Mouse (Mus musculus) MEL (cell line): ENCODE data around the gene Fgfbp3. TPM values are rescaled to one million over a fixed set of nuclear protein-coding genes. Genes with fewer than 3 reads are reported as not detected.

Experiments used
- DNase-seq: peaks from one replicate; pipeline ENCODE4 v3.0.0; 2011; ENCODE audit warnings: low read depth, low spot score
- H3K27ac ChIP-seq: 2 replicates; pipeline ENCODE4 v1.5.1; 2012; ENCODE audit warnings: low read depth, mild to moderate bottlenecking, control low read depth, low read length, moderate library complexity; ENCODE audit not compliant: control insufficient read depth
- H3K27me3 ChIP-seq, 2 experiments: fragments of 150-350 bp in 1 of 2; sonication (generic) in 1 of 2; 2 replicates each; pipeline ENCODE4 v1.6.1; 2012; ENCODE audit warnings: low read length in 2 of 2, mild to moderate bottlenecking in 2 of 2, improper control_type of control experiment in 1 of 2, moderate library complexity in 1 of 2; ENCODE audit not compliant: insufficient read depth in 2 of 2, control insufficient read depth in 1 of 2
- H3K36me3 ChIP-seq, 2 experiments: 2 replicates each; pipeline ENCODE4 v1.6.1; 2012 to 2014; ENCODE audit warnings: low read length in 2 of 2, improper control_type of control experiment in 1 of 2, inconsistent platforms in 1 of 2, mild to moderate bottlenecking in 1 of 2; ENCODE audit not compliant: insufficient read depth in 2 of 2, control insufficient read depth in 1 of 2
- H3K4me1 ChIP-seq, 2 experiments: fragments of 150-350 bp in 1 of 2; sonication (generic) in 1 of 2; 2 replicates each; pipeline ENCODE4 v1.6.1; 2012; ENCODE audit warnings: low read length in 2 of 2, improper control_type of control experiment in 1 of 2, mild to moderate bottlenecking in 1 of 2; ENCODE audit not compliant: insufficient read depth in 2 of 2, control insufficient read depth in 1 of 2
- H3K4me3 ChIP-seq, 2 experiments: fragments of 150-350 bp in 1 of 2; sonication (generic) in 1 of 2; 2 replicates each; pipeline ENCODE4 v1.5.1; 2012; ENCODE audit warnings: low read depth in 2 of 2, low read length in 2 of 2, mild to moderate bottlenecking in 2 of 2, moderate library complexity in 2 of 2, control low read depth in 1 of 2, improper control_type of control experiment in 1 of 2; ENCODE audit not compliant: control insufficient read depth in 1 of 2, insufficient read depth in 1 of 2
- H3K79me2 ChIP-seq: 2 replicates; pipeline ENCODE4 v1.6.1; 2012; ENCODE audit warnings: mild to moderate bottlenecking, low read length, moderate library complexity; ENCODE audit not compliant: control insufficient read depth, poor library complexity, insufficient read depth
- H3K9ac ChIP-seq: 2 replicates; pipeline ENCODE4 v1.6.1; 2012; ENCODE audit warnings: low read depth, mild to moderate bottlenecking, control low read depth, low read length, moderate library complexity; ENCODE audit not compliant: control insufficient read depth, poor library complexity, severe bottlenecking
- H3K9me3 ChIP-seq: fragments of 150-350 bp; sonication (generic); replicated peaks from 2 replicates; pipeline ENCODE4 v1.6.1; 2012; ENCODE audit warnings: mild to moderate bottlenecking, low read length, improper control_type of control experiment, moderate library complexity; ENCODE audit not compliant: insufficient read depth
- CTCF ChIP-seq, 3 experiments: IDR thresholded peaks in 2 of 3; conservative IDR thresholded peaks in 1 of 3; 2 replicates each; pipeline ENCODE4 v1.5.1; 2011 to 2012; ENCODE audit warnings: low read length in 3 of 3, low read depth in 2 of 3, mild to moderate bottlenecking in 2 of 3, improper control_type of control experiment in 1 of 3, inconsistent platforms in 1 of 3, mixed read lengths in 1 of 3, moderate library complexity in 1 of 3; ENCODE audit not compliant: control insufficient read depth in 1 of 3, insufficient read depth in 1 of 3, poor library complexity in 1 of 3, severe bottlenecking in 1 of 3
- E2F4 ChIP-seq: IDR thresholded peaks from 2 replicates; pipeline ENCODE4 v1.6.1; 2011; ENCODE audit warnings: low read depth, low read length, improper control_type of control experiment, borderline replicate concordance
- ELF1 ChIP-seq: IDR thresholded peaks from 2 replicates; pipeline ENCODE4 v1.6.1; 2014; ENCODE audit warnings: low read depth, mild to moderate bottlenecking, inconsistent platforms, low read length, improper control_type of control experiment, moderate library complexity
- GABPA ChIP-seq: IDR thresholded peaks from 2 replicates; pipeline ENCODE4 v1.6.1; 2012; ENCODE audit warnings: low read depth, mild to moderate bottlenecking, inconsistent platforms, low read length, improper control_type of control experiment, moderate library complexity
- GATA1 ChIP-seq: IDR thresholded peaks from 2 replicates; pipeline ENCODE4 v1.6.1; 2011; ENCODE audit warnings: low read depth, low read length, improper control_type of control experiment
- JUND ChIP-seq: IDR thresholded peaks from 2 replicates; pipeline ENCODE4 v1.6.1; 2011; ENCODE audit warnings: low read depth, mild to moderate bottlenecking, improper control_type of control experiment, low read length
- MAFK ChIP-seq: IDR thresholded peaks from 2 replicates; pipeline ENCODE4 v1.6.1; 2011; ENCODE audit warnings: low read depth, mild to moderate bottlenecking, low read length, improper control_type of control experiment, borderline replicate concordance
- MYB ChIP-seq: IDR thresholded peaks from 2 replicates; pipeline ENCODE4 v1.6.1; 2011; ENCODE audit warnings: mild to moderate bottlenecking, low read depth, low read length, improper control_type of control experiment
- MYC ChIP-seq: IDR thresholded peaks from 2 replicates; pipeline ENCODE4 v1.6.1; 2011; ENCODE audit warnings: low read depth, mild to moderate bottlenecking, low read length, improper control_type of control experiment, moderate library complexity
- NELFE ChIP-seq: IDR thresholded peaks from 2 replicates; pipeline ENCODE4 v1.6.1; 2011; ENCODE audit warnings: low read depth, low read length, improper control_type of control experiment
- NRF1 ChIP-seq: IDR thresholded peaks from 2 replicates; pipeline ENCODE4 v1.6.1; 2014; ENCODE audit warnings: low read depth, mild to moderate bottlenecking, inconsistent platforms, low read length, improper control_type of control experiment, moderate library complexity; ENCODE audit not compliant: poor library complexity, insufficient read depth, severe bottlenecking
- POLR2A ChIP-seq, 2 experiments: IDR thresholded peaks; 2 replicates each; pipeline ENCODE4 v1.6.1; 2011 to 2012; ENCODE audit warnings: low read length in 2 of 2, mild to moderate bottlenecking in 2 of 2, control low read depth in 1 of 2, improper control_type of control experiment in 1 of 2, low read depth in 1 of 2, moderate library complexity in 1 of 2; ENCODE audit not compliant: control insufficient read depth in 1 of 2, insufficient read depth in 1 of 2, poor library complexity in 1 of 2
- POLR2AphosphoS2 ChIP-seq: IDR thresholded peaks from 2 replicates; pipeline ENCODE4 v1.6.1; 2011; ENCODE audit warnings: low read length, improper control_type of control experiment
- POLR2AphosphoS5 ChIP-seq: IDR thresholded peaks from 2 replicates; pipeline ENCODE4 v1.6.1; 2012; ENCODE audit warnings: low read depth, borderline replicate concordance, mild to moderate bottlenecking, inconsistent platforms, low read length, moderate library complexity, mixed read lengths
- RAD21 ChIP-seq: IDR thresholded peaks from 2 replicates; pipeline ENCODE4 v1.6.1; 2011; ENCODE audit warnings: mild to moderate bottlenecking, low read depth, low read length, improper control_type of control experiment
- UBTF ChIP-seq: IDR thresholded peaks from 2 replicates; pipeline ENCODE4 v1.6.1; 2012; ENCODE audit warnings: low read depth, mild to moderate bottlenecking, inconsistent platforms, low read length, improper control_type of control experiment, moderate library complexity, borderline replicate concordance; ENCODE audit not compliant: insufficient read depth
- USF1 ChIP-seq: IDR thresholded peaks from 2 replicates; pipeline ENCODE4 v1.6.1; 2014; ENCODE audit warnings: low read depth, mild to moderate bottlenecking, inconsistent platforms, low read length, improper control_type of control experiment, moderate library complexity
- ZC3H11A ChIP-seq: IDR thresholded peaks from 2 replicates; pipeline ENCODE4 v1.6.1; 2012; ENCODE audit warnings: low read depth, mild to moderate bottlenecking, inconsistent platforms, low read length, improper control_type of control experiment
- ZNF384 ChIP-seq: IDR thresholded peaks from 2 replicates; pipeline ENCODE4 v1.6.1; 2012; ENCODE audit warnings: low read depth, mild to moderate bottlenecking, inconsistent platforms, low read length, improper control_type of control experiment
- polyA plus RNA-seq, 2 experiments: library from polyadenylated mRNA; stranded (reverse) in 1 of 2; unstranded in 1 of 2; fragments of >175 nt in 1 of 2; fragments of >200 nt in 1 of 2; gene quantifications; 2 replicates each; pipeline versions ENCODE4 v1.2.1 to v1.2.4; 2012; ENCODE audit warnings: low replicate concordance in 2 of 2, low read depth in 1 of 2; ENCODE audit not compliant: insufficient read length in 2 of 2, insufficient read depth in 1 of 2, missing spikeins in 1 of 2
- total RNA-seq: library from RNA; depleted of rRNA; stranded (reverse); fragments of 300-350 nt; gene quantifications from 2 replicates; pipeline ENCODE4 v1.2.3, GENCODE M21; 2012

Fgfbp3 gene
- total and polyA plus RNA-seq, 3 experiments, result 2.6 to 10.0 TPM; not detected in 1

DNA sequence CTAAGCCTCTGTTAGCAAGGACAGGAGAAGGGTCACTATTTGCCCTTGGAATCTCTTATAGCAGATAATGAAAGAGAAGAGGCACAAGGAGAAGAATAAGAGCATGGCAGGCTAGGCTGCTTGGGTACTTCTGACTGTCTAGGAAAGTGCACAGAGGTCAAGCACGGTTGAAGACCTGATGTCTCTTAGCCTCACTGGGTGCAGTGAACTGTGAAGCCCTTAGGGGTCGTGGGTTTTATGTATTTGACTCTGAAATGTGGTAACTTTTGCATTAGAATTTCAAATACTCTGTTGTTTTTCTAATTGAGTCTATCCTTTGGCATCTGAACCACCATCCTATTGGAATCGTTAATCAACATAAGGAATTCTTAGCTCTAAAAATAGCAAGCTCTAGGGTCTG is 31.7 kb downstream of the Fgfbp3 start:
- Histone ChIP-seq H3K9me3 (no peaks in the 10 kb centered on the region), H3K79me2 (no peaks in the 10 kb centered on the region), H3K4me1 (no peaks in the 10 kb centered on the region), H3K27ac (no peak overlapping the region), H3K4me3 (no peak overlapping the region), H3K36me3 (peaks cover 0 to 55% of the 10 kb centered on the region in 2 experiments; a peak in 3 of 4 replicates), H3K9ac (no peak overlapping the region), H3K27me3 (no peaks in the 10 kb centered on the region)
- no peak for TF ChIP-seq GATA1
- TF ChIP-seq USF1, result no peak
- TF ChIP-seq POLR2A (IDR thresholded peaks at IDR 0.05; ENCODE audit: control insufficient read depth in 1 of 2, insufficient read depth in 1 of 2, low read depth in 1 of 2, low read length in 2 of 2, poor library complexity in 1 of 2), result no peak
- TF ChIP-seq NRF1, result no peak
- TF ChIP-seq MYC, result no peak
- no peak for TF ChIP-seq POLR2AphosphoS2
- no peak for TF ChIP-seq ELF1
- no peak for TF ChIP-seq MYB
- TF ChIP-seq UBTF, result no peak
- no peak for TF ChIP-seq ZC3H11A
- TF ChIP-seq E2F4, result no peak
- TF ChIP-seq ZNF384, result no peak
- TF ChIP-seq POLR2AphosphoS5, result no peak
- no peak for TF ChIP-seq JUND
- TF ChIP-seq MAFK, result no peak
- TF ChIP-seq CTCF (IDR thresholded peaks at IDR 0.05 in 2 of 3, conservative IDR thresholded peaks at IDR 0.05 in 1 of 3; ENCODE audit: control insufficient read depth in 1 of 3, insufficient read depth in 1 of 3, low read depth in 2 of 3, low read length in 3 of 3, poor library complexity in 1 of 3, severe bottlenecking in 1 of 3), result no peak
- no peak for TF ChIP-seq GABPA
- no peak for DNase-seq

DNA sequence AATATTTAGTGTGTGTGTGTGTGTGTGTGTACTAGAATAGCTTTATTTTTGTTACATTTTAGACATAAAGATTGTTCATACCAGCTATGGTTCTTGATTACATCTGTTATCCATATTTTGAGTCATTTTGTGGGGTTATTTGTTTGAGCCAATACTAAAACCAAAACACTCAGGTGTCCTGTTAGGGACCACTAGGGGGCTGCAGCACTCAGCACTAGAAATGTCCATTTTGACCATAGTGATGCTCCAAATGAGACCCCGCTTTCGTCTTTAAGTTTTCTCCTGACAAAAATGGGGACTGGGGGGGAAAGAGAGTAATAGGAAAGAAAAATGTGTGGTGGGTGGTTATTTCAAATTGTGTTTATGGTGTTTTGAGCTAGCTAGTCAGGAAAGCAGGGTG is 33.1 kb downstream of the Fgfbp3 start:
- Histone ChIP-seq H3K27ac (no peak overlapping the region), H3K4me1 (no peaks in the 10 kb centered on the region), H3K27me3 (no peaks in the 10 kb centered on the region), H3K9ac (no peak overlapping the region), H3K36me3 (peaks cover 0 to 52% of the 10 kb centered on the region in 2 experiments; a peak in 3 of 4 replicates), H3K9me3 (no peaks in the 10 kb centered on the region), H3K4me3 (no peak overlapping the region), H3K79me2 (no peaks in the 10 kb centered on the region)
- peak; percentile 18 for TF ChIP-seq RAD21
- peak; percentile 36 to 51 (median 45); a peak in 5 of 6 replicates for TF ChIP-seq CTCF (IDR thresholded peaks at IDR 0.05 in 2 of 3, conservative IDR thresholded peaks at IDR 0.05 in 1 of 3; ENCODE audit: control insufficient read depth in 1 of 3, insufficient read depth in 1 of 3, low read depth in 2 of 3, low read length in 3 of 3, poor library complexity in 1 of 3, severe bottlenecking in 1 of 3)
- no peak for TF ChIP-seq NELFE
- DNase-seq, result peak; percentile 22
